Mouse (Mus musculus) ovary, postnatal 14 days (tissue): ENCODE measurements around the gene Serpine2.

Experiments
- DNase-seq: peaks from one replicate; pipeline ENCODE4 v3.0.0; 2022; ENCODE audit warnings: low spot score

Gene Serpine2

DNA sequence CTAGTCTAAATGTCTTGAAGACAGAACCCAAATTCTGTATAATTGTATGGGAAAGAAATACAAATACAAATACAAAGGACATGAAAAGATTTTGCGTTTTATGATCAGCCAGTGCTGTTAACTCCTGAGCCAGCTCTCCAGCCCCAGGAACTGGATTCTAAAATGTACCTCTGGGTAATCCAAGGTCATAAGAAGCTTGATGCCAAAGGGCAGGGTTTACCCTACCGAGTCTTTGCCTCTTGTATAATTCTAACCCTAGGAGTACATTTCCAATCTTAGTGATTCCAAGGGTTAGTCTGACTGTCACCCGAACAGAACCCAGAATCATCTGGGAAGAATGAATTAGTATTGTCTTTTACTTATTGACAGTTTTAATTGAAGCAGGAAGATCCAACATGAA is 45.5 kb downstream of the Serpine2 start:
- no peak for DNase-seq

DNA sequence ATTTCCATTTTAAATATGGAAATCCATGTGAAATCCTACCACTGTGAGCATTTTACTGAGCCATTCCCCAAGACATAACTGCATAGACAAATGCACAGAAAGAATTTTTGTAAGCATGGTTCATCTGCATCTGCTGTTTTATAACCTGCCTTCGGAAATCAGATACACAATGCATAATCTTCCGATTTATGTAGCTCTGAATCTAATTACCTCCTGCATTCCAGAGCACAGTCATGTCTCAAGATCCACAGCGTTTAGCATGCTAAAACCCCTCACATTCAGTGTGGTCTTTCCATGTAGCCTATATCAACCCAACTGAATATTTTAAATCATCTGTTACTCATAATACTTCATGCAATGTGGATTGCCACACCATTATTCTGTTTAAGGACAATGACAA is 51.5 kb downstream of the Serpine2 start:
- DNase-seq: no peak

DNA sequence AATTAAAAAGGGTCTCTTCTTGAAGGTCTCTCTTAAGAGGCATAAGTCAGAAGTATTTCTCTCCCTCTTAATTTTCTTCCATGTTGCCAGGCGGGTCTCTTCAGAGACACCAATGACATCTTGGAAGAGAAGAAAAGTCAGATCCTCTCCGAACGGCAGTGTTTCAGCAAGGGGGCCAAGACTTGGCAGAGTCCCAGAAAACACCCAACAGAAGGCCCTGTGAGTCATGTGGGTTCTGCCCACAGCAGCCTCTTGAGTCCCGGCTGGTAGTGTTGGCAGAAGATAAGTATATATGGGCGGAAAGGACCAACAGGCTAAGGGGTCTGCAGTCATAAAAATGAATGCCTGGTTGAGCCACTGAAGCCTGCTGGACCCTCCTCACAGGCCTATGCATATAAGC is 54.1 kb downstream of the Serpine2 start:
- DNase-seq: no peak

DNA sequence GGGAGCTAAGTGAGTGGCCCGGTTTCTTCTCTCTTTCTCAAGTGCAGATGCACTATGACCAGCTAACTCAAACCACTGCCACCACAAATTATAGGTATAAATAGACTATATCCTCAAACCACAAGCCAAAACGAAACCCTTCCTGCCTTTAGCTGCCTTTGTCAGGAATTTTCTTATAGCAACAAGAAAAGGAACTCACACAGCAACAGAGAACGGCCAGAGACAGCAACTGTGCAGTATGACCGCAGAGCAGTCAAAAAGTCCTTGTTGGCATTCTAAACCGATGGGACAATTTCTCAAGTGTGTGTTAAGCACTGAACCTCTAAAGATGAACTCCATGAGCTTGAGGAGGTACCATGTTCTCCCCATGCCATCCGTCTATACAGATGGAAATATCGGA is 57.4 kb downstream of the Serpine2 start:
- DNase-seq: no peak

DNA sequence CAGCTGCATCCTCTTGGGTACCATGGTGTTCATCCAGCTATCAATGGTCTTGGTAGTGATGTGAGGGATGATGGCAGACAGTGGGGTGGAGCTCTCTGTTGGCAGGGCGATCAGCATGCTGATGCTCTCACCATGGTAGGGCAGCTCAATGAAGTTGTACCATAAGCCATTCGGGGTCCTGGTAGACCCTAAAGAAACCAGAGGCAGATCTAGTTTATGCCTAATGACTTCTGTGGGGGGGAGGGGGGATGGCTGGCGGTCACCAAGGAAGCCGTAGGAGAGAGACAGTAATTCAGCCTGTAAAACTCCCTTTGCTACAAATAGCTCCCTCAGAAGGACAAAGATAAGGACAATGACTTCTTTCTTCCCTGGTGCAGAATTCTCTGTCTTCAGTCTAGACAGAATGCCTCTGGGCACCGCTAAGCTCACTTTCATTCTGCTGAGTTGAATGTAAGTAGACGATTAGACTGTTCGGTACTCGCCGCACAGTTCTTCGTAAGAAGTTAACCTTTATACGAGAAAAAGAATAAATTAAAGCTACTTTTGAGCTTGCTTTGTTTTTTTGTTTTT is 58.0 kb downstream of the Serpine2 start:
- DNase-seq: no peak

DNA sequence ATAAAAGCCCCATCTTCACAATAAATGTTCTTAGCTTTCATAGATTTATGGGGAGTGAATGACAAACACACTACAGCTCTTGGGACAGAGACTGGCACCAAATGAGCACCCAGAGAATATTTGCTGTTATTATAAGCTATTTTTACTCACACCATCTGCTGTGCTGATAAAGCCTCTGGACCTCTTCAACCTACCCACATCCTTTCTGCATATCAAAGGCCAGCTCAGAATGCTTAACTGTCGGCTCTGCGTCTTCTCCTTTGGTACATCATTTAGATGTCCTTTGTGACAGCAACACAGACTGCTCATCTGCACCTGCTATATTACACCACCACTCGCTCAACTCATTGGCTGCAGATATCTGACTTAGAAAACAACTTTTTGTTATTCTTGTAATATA is 63.9 kb downstream of the Serpine2 start:
- no peak for DNase-seq

DNA sequence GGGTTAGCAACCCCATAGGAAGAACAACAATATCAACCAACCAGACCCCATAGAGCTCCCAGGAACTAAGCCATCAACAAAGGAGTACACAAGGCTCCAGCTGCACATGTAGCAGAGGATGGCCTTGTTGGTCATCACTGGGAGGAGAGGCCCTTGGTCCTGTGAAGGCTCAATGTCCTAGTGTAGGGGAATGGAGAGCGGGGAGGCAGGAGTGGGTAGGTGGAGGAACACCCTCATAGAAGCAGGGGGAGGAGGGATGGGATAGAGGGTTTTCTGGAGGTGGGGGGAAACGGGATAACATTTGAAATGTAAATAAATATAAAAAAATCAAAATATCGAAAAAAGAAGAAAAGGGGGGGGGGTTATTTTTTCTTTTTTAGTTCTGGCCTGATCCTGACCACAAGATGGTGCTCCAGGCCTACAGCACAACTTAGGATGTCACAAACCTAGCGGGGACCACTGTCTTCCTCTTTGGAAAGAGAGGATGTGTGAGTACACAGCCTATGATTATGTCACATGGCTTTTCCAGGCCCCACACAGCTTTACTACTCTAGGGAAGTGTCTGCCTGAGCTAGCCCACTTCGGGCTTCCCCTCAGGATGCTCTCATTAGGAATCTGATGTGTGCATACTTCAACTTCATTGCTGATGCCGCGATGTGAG is 74.6 kb downstream of the Serpine2 start:
- DNase-seq: peak; percentile 7

DNA sequence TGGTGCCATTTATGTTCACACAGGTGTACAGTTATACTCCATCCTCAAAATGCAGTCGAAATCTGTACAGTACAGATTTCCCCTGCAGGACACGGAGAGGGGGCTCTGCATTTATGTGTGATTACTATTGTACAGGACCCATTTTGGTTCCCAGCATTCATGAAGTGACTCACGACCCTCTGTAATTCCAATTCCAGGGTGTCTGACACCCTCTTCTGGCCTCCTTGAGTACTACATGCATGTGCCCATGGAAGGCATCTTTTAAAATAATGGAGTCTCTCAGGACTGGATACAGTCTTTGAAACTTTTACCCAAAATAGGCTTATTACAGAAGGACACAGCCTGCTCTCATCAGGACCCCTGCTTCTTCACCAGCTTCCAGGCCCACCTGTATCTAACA is 78.5 kb downstream of the Serpine2 start:
- no peak for DNase-seq

DNA sequence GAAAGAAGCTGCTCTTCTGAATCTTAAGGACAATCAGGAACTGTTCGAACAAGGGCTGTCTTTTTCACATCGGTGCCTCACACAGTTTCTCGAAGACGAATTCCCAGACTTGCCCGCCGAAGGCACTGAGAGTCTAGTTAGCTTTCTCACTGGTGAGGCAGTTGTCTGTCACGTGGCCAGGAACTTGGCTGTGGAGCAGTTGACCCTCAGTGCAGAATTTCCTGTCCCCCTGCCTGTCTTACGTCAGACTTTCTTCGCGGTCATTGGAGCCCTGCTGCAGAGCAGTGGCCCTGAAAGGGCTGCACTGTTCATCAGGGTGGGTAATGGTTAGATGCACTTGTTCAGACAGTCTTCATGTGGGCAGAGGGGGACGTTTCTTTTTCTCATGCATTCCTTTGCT is 83.0 kb downstream of the Serpine2 start:
- no peak for DNase-seq

DNA sequence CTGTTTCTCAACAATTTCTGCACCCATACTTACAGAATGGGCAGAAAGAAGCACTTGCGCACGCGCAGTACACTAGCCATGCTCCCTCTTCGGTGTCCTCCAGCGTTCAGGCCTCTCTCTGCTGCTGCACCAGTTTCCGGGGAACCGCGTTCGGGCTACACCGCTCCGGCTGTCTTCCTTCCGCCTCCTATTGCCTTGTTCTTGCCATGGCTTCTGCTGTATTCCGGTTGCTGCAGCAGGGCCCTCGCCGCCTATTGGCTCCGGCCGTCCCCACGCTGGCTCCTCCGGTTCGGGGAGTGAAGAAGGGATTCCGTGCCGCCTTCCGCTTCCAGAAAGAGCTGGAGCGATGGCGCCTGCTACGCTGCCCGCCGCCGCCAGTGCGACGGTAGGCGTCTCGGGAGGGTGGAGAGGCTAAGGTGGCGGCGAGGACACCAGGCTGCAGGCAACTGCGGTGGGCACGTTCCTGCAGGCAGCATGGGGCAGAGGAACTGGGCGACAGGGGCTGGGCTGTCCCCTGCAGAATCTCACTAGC is 85.0 kb downstream of the Serpine2 start, which contains the start of the genes Mrpl44 and Wdfy1:
Gene Mrpl44, plus strand, starts transcription at position 92 of the 532 bp plus-strand sequence.
Gene Wdfy1, minus strand, starts transcription at position 217 of the 532 bp plus-strand sequence.
- peak; percentile 99 for DNase-seq

DNA sequence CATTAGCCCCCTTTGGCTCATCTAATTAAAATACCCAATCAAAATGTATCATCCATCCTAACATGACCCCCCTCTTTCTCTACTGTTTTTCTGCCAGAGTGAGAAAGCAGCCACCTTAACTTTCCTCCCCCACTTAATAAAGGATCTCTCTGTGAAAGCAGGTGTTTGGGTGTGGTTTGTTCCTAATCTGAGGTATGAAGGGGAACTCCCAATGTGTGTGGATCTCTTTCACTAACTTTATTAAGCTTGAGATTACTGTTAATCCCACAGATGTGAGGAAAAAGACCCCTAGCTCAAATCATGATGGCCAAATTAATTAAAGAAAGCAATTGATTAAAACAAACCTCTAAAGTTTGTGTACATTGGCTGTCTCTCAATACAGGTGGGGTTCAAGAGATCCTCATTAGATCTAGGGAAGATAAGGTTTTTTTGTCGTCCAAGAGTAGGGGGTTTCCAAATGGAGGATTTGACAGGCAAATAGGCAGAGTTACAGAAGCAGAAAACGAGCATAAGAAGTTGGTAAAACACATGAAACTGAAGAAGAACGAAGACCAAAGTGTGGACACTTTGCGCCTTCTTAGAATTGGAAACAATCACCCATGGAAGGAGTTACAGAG is 86.7 kb downstream of the Serpine2 start:
- DNase-seq: no peak

DNA sequence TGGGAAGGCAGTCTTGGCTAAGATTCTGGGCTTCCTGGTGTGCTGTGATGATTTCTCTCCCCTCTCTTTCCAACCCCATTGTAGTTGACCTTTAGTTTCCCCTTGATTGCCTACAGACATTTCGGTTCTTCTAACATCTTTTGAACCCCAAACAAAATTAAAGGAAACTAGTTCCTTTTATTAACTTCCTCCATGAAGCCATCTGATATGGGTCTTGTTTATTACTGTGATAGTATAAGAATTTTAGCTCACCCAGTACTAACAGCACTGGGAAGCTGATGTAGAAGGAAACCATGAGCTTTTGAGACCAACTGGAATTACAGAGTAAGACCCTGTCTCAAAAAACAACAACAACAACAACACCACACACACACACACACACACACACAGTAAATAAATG is 92.7 kb downstream of the Serpine2 start:
- no peak for DNase-seq

DNA sequence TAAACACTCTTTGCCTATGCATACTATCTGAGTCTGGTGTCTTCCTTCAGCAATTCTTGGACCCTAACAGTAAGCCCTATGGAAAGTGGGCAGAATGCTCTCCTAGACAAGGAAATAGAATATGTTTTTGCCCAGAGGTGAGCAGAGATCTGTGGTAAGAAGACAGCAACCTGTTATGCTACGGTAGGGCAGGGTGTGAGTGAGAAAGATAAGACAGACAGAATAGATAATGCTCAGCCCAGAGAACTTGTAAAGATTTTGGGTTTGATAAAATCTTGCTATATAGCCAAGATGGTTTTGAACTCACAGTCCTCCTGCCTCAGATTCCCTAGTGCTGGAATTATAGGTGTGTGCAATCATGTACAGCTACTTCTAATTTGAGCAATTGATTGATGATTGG is 96.5 kb downstream of the Serpine2 start:
- no peak for DNase-seq

DNA sequence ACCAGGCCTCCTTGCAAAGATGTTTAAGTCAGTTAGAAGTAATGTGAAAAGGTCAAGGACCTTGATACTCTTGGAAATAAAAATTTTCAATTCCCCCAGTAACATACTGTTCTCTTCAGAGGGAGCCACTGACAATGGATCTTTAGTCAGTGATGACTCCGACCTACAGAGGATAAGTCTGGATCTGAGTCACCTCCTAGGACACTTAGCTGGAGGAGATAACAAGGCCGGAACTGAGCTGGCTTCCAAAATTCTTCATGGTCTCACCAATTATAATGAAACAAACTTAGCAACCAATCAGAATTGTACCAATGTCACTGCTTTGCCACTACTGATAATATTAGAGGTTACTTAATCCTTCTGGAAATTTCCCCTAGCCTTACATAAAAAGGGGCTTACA is 96.9 kb downstream of the Serpine2 start:
- no peak for DNase-seq

DNA sequence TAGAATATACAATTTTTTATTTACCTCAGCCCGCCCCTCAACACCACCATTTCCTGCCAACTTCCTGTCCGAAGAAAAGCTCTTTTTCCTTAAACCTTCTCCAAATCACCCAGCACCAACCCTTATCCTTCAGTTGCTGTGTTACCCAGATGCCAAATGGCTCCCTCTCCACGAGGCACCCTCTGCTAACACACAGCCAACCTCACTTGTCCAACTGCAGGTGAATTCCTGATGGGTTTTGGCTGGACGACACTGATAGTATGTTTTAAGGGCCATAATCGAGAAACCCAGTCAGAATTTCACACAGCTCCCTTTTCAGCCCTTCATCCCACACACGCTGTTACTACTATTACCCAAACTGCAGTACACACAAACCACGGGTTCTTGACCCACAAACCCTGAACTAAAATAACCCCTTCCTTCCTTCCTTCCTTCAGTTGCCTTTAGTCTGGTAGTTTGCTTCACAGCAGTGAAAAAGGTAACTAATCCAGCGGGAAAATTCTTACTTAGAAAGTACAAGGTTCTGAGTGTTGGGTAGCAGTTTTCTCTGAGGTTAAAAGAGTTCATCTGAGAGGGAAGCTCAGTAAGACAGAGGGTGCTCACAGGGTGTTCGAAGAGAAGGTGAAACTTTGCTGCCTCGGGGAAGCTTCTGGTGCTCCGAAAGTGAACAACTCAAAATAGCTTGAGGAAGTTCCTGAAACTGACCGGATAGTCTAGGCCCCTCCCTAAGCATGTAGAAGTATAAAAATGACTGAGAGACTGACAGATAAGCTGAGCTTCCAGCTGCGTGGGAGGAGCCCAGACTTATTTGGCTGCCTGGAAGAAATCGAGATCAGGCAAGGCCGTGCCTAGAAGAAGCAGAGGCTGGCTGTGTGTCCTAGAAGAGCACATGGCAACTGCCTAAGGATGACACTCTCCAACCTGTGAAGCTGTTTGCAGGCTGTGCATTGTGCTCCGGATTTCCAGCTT is 98.4 kb downstream of the Serpine2 start:
- DNase-seq: no peak

DNA sequence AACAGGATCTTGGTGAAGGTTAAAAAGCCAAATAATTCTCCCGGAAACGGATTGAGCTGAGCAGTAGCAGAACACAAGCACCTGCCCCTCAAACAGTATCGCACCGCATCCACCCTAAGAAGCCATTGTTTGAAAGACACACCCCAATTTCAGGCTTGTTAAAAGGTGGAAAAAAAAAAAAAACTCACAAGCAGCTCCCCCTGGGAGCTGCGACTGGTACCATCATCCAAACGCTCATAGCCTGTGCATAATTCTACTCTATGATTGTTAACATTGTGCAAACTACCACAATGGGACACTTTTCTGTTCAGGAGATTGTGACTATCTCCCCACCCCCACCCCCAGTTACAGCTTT is 99.1 kb downstream of the Serpine2 start:
- DNase-seq: no peak

DNA sequence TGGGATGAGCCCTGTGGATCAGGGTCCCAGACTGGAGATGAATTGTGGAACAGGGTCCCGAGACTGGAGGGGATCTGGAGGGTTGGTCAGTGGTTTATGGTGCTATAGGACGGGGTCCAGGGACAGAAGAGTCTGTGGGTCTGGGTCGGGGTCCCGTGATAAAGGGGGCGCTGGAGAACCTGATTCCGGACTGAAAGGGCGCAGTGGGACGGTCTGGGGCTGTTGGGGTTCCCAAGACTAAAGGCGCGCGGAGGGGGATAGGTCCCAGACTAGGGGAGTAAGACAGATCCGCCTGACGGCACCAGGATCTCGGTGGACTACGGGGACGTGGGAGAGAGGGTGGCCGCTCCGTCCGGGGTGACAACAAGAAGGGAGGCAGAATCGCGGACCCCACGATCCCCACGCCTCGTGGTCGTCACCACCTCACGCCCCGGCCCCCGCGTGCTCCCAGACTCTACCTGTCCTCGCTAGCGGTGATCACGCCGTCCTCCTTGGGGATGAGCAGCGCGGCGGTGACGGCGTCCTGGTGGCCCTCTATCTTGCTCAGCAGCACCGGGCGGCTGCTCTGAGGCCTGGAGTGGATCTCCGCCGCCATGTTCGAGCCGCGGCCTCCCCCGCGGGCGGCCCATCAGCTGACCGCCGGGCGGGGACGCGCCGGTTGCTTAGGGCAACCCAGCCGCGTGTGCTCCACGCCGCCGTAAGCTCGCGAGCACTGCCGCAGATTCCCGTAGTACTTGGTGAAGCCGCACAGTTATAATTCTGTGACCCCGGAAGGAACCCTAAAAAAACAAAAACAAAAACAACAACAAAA is 99.7 kb downstream of the Serpine2 start:
- peak; percentile 66 for DNase-seq

DNA sequence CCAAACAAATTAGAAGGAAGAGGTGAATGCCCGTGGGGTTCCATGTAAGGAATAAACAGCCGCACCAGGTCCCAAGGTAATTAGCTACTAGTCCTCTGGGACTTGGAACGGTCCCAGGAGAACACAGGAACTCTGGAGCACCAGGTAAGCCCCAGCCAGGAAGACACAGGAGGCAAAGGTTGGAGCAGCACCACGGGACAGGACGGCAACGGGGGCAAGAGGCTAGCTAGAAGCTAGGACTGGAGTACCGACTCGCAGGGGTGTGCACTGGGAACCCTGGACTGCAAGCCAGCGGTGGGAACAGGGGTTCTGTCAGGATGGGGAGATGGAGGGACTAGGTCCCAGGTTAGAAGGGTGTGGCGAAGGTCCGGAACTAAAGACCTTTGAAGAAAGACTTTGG is 100.3 kb downstream of the Serpine2 start:
- no peak for DNase-seq

DNA sequence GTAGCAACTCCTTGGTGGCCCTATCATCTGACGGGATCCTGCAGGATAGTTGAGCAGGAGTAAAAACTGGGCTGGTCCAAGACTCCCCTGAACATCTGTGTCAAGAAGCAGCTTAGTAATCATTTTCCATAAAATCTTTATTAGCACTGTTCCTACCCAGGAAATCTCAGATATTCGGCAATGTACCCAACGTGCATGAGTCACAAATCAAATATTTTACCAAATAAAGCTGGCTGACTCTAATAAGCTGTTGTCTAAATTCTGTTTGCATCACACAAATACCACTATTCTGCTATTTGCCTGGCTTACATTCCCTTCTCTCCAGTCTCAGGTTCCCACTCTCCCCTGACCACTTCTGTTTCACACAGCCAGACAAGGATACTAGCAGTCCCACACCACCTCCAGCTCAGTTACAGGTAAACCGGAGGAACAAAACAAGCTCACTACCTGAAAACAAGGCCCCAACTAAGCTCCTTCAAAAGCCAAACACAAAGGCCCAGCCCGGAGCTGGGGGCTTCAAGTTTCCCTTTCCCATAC is 101.5 kb downstream of the Serpine2 start:
- no peak for DNase-seq

DNA sequence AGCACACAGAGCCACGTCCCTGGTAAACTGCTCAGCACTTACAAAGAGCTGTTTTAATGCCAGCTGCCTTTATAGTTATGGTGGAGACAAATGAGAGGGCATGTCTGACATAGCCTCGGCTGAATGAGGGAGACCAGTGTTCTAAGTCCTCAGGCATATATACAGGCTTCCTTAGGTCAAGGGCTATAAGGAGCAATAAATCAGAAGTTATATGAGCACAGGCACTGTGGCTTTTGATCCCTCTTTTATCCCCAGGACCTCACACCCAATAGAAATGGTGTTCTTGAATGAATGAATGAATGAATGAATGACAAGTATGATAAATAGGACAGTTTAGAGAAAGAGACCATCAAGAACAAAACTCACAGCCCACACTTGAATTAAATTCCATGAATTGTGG is 102.0 kb downstream of the Serpine2 start:
- no peak for DNase-seq

DNA sequence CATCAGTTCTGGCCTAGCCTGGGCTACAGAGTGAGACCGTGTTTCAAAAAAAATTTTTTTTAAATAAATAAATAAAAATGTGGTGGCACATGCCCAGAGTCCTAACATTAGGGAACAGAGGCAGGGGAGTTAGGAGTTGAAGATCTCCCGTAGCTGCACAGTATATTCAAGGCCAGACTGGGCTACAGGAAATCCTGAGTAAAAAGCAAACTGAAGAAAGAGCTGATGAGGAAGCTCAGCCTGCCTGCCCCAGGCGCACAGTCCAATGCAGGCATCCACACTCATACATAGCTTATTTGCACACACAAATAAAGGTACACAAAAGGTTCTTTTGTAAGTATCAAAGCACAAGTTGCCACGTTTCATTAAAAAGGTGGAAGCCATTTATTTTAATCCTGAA is 103.4 kb downstream of the Serpine2 start:
- DNase-seq: no peak
